Comparison of ENCODE assay signal across 16 mouse cellular contexts in the genomic region with DNA sequence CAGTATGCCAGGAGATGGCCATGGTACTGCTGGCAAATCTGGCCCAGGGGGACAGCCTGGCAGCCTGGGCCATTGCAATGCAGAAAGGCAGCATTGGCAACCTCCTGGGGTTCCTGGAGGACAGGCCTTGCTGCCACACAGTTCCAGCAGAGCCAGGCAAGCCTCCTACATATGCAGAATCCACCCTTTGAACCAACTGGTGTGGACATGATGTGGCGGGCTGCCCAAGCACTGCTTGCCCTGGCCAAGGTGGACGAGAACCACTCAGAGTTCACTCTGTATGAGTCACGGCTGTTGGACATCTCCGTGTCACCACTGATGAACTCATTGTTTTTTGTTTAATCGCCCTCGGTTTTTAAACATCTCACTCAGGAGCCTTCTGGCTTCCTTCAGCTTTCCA. TPM values are rescaled to one million over a fixed set of nuclear protein-coding genes. Genes with fewer than 3 reads are reported as not detected.
DNase-seq lines count a peak whose midpoint lies in the region.
"Had no signal": no experiment of that assay in that cellular context is flagged by ENCODE, and none has a peak within 500 bp of the region (broad histone marks: within the 10 kb centered on the region; RNA-seq: fewer than 3 reads in every experiment).

No protein-coding gene starts in this region.

- peak; percentile 23 for DNase-seq in adrenal gland, postnatal 14 days
- DNase-seq in adrenal gland, adult 8-10 months, result no peak
- peak; percentile 39 to 46 for DNase-seq in cerebellum, postnatal 14 days
- no peak for DNase-seq in cerebellum, adult 9-11 months
- DNase-seq in 3134 (ENCODE audit: extremely low read depth, insufficient read length, low spot score) (peak; percentile 73), NIH3T3 (ENCODE audit: low read depth) (peak; percentile 43)
- no peak for DNase-seq in left cerebral cortex, adult 11 months (ENCODE audit: low spot score)
- DNase-seq: cerebellum, adult 8-10 months; cerebellum, postnatal 36 days; gastrocnemius, postnatal 10 days; gastrocnemius, postnatal 36 days; heart, postnatal 10 days; heart, postnatal 36 days; kidney, adult 18-20 months had no signal

RNA-seq across cellular contexts. Expression of a gene that starts 13.1 kb away (rescaled TPM):
- total RNA-seq in adrenal gland, postnatal 14 days (2021), result 360 and 379 TPM in 2 replicates
- total RNA-seq in adrenal gland, adult 8-10 months (2022), result 100 to 1,000 TPM; 551 to 775 (median 679) TPM

RNA-seq across cellular contexts. Expression of a gene that starts 33.4 kb away (rescaled TPM):
- 14.5 and 15.2 TPM in 2 replicates for total RNA-seq in adrenal gland, postnatal 14 days (2021)
- 10 to 100 TPM in 1 of 4 experiments, 1 to 10 TPM in 3; 7.1 to 10.8 (median 9.2) TPM for total RNA-seq in adrenal gland, adult 8-10 months (2022)

RNA-seq across cellular contexts. Expression of a gene that starts 36.5 kb away (rescaled TPM):
- total RNA-seq in adrenal gland, postnatal 14 days (2021), result 13.1 and 215 TPM in 2 replicates
- total RNA-seq in adrenal gland, adult 8-10 months (2022), result 1 to 10 TPM in 1 of 4 experiments, under 1 TPM in 3; 0.18 to 1.0 (median 0.52) TPM
- total RNA-seq: granulocyte monocyte progenitor cell, adult 5-6 weeks; heart, postnatal 10 days; heart, postnatal 36 days; MEL had no signal

RNA-seq across cellular contexts. Expression of a gene that starts 52.2 kb away (rescaled TPM):
- 317 and 319 TPM in 2 replicates for total RNA-seq in adrenal gland, postnatal 14 days (2021)
- total RNA-seq in adrenal gland, adult 8-10 months (2022), result 100 to 1,000 TPM; 199 to 471 (median 253) TPM
- total RNA-seq: MEL had no signal

Comparison
In these comparisons a context has a peak if more than half of its experiments do, and no peak if none do; other contexts are left out.
1. DNase-seq: peak in adrenal gland, postnatal 14 days (single experiment), cerebellum, postnatal 14 days (2 of 2), 3134 (single experiment) and NIH3T3 (single experiment); none in adrenal gland, adult 8-10 months (single experiment), cerebellum, adult 9-11 months (single experiment) and left cerebral cortex, adult 11 months (single experiment).